Mouse (Mus musculus) kidney, adult 11 months (tissue): ENCODE results near the gene Spindoc.
A peak's percentile ranks its signal among the peaks of the same experiment; 100 is the strongest.

Source experiments
- DNase-seq: peaks from one replicate; pipeline ENCODE4 v3.0.0; 2022

Gene Spindoc

GRCm38 (mm10) chr19:7382903-7383865 lies at the start of gene Spindoc:
Gene Spindoc, minus strand, starts transcription at chr19:7382994.
- DNase-seq, result peak; percentile 96

- DNase-seq, result no peak
Measured at GRCm38 (mm10) chr19:7425398-7425775, 42.6 kb upstream of the Spindoc start.

GRCm38 (mm10) chr19:7424590-7425397 lies 42.0 kb upstream of the Spindoc start:
- no peak for DNase-seq

DNA sequence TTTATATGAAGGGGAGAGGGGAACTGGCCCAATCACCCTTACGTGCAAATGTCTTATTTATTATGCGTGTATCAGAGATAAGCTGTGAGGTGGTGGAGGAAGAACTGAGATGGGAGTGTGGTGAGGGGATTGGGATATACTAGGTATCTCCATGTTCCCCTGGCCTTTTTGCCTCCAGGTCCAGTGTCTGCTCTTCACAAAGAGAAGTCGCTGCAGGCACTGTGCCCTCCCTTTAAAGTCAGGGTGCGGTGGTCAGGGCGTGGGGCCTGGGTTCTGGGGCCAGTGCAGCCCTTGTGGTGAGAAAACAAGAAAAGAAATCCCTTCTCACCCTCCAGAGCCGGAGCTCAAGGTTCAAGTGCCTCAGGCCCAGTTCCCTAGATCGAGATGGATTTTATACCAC lies 41.3 kb upstream of the Spindoc start:
- no peak for DNase-seq

GRCm38 (mm10) chr19:7423656-7424030 lies 40.8 kb upstream of the Spindoc start:
- DNase-seq, result no peak

- peak; percentile 92 for DNase-seq
Measured at GRCm38 (mm10) chr19:7423028-7423655, 40.3 kb upstream of the Spindoc start.

- DNase-seq, result no peak
Measured at GRCm38 (mm10) chr19:7422656-7423027, 39.8 kb upstream of the Spindoc start.

DNA sequence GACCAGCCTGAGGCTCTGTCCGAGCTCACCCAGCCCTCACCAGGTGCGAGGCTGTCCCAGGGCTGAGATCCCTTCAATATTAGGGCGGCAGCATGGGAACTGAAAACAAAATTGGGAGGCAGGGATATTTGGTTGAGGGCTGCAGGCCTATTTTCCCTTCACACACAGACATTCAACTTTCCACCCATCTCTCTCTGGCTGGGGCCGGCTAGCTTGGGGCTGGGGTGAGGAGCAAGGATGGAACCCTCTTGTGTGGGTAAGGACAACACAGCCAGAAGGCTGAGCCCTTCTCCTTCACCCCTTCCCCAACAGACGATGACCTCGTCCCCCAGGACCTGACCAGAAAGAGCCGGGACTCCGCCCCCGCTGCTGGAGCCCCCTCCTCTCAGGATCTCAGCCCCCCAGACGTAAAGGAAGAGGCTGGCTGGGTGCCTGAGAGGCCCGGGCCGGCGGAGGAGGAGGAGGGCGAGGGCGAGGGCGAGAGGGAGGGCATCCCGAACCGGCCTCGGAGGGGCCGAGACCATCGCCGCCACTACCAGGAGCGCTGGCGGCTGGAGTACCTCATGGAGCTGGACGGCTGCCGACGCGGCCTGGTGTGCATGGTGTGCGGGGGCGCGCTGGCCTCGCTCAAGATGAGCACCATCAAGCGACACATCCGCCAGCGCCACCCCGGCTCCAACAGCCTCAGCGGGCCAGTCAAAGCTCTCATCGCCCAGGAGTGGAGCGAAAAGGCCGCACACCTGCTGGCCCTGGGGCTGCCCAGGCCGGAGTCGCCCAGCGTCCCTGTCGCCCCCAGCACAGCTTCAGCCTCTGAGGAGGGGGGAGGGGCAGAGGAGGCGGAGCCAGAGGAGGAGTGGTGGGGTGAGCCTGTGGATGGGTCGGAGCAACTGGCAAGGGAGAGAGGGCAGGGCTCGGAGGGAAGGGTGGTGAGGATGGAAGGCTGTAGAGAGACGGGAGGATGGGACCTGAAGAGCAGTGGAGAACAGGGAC lies 39.1 kb upstream of the Spindoc start:
- no peak for DNase-seq

GRCm38 (mm10) chr19:7420841-7421601 lies 38.2 kb upstream of the Spindoc start:
- DNase-seq, result no peak

DNA sequence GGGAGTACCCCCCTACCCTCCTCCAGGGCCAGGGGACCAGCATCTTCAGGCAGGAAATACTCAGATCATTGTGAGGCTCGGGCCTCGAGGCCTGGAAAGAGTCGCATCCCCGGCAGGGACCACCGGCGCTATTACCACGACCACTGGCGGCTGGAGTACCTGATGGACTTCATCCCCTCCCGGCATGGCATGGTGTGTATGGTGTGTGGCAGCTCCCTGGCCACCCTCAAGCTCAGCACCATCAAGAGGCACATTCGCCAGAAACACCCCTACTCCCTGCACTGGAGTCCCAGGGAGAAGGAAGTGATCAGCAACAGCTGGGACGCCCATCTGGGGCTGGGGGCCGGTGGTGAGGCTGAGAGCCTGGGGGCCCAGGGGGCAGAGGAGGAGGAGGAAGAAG lies 37.3 kb upstream of the Spindoc start:
- no peak for DNase-seq

DNA sequence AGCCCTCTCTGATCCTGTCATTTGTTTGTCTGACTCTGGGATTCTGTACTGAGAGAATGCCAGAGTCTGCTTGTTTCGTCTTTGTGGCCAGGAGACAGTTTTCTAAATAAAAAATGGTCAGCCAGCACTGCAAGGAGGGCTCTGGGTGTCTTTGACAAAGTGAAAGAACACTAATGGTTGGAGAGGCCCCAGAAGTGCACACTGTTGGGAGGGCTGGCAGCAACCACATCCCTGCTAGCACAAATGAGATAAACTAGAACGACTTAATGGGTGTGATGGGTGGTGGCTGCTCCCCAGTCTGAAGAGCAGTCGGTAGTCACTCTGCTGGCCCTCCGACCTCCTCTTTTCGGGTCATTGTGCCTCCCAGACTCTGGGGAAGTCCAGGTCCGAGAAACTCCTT lies 36.3 kb upstream of the Spindoc start:
- DNase-seq, result no peak

DNA sequence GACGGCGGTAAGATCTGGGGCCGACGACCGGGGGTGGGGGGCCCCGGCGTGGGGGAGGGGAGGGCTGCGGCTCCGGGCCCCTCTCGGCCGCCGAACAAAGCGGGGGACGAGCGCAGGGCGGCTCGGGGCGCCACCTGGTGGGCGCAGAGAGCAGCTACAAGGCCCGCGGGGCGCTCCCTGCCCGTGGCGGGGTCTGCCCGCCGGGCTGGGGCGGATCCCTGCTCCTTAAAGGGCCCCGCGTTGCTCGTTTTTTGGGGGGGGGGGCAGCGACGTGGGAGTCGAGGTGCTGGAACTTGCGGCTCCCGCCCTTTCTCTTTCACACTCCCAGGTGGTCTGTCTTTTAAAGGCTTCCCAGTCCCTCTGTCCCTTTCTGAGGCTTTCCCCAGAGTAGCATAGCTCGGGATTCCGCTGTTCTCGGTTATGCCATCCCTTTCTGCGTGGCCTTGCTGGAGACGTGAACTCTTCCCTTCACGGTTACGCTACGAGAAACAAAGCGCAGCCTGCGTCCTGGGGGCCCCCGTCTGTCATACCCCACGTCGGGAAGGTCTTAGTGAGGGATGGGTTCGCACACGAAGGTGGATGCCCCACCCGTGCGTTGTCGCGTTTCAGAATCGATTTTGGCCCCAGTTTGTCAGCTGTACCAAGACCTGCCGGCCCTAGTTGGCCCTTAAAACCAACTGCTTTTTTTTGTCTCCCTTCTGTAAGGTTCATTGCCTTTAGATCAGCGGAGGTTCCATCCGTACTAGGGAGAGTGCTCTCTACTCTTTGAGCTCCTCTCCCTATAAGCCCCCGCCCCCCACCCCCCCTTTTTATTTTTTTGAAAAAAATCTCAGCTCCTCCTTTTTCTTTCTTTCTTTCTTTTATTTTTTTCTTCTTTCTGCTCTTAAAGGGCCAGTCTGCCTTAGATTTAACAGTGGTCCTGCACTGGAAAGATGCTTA lies 35.4 kb upstream of the Spindoc start:
- DNase-seq, result no peak

DNA sequence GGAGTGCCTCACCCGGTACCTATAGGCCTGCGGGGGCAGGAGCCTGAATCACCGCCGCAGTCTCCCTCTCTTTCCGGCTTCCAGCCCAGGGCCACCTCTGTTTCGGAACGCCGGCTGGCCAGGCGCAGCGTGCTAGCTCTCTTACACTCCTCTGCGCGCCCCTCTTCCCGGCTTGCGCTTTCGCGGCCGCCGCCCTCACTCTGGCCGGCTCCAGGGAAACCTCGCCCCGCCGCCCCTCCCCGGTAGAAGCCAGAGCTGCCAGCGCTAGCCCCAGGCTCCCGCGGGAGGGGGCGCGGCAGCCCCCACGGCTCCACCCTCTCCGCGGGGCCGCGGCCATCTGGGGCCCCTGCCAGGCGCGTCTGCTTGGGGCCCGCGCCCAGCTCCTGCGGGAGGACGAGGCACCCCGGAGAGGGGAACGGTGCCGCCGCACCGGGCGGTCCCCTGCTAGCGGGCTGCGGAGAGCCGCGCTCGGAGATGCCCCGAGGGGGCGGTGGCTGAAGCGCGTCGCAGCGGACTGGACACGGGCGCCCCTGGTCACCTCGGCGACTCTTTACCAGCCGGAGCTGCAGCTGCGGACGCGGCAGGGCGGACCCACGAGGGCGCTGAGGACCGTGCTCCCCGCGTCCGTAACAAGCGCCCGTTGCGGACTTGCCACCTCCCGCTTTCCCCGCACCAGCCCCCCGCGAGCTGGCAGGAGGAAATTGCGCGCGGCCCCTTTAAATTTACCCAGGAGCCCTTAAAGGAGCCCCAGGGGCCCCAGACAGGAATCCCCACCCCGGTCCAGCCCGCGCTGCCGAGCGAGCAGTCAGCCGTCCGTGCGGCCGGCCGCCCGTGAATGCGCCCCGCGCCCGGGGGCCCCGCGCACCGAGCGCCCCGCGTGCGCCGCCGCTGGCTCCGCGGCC lies 34.3 kb upstream of the Spindoc start, which contains the start of gene 2700081O15Rik:
Gene 2700081O15Rik (plus strand): TSS at position 792 of the 902 bp plus-strand sequence.
- peak; percentile 52 for DNase-seq

DNA sequence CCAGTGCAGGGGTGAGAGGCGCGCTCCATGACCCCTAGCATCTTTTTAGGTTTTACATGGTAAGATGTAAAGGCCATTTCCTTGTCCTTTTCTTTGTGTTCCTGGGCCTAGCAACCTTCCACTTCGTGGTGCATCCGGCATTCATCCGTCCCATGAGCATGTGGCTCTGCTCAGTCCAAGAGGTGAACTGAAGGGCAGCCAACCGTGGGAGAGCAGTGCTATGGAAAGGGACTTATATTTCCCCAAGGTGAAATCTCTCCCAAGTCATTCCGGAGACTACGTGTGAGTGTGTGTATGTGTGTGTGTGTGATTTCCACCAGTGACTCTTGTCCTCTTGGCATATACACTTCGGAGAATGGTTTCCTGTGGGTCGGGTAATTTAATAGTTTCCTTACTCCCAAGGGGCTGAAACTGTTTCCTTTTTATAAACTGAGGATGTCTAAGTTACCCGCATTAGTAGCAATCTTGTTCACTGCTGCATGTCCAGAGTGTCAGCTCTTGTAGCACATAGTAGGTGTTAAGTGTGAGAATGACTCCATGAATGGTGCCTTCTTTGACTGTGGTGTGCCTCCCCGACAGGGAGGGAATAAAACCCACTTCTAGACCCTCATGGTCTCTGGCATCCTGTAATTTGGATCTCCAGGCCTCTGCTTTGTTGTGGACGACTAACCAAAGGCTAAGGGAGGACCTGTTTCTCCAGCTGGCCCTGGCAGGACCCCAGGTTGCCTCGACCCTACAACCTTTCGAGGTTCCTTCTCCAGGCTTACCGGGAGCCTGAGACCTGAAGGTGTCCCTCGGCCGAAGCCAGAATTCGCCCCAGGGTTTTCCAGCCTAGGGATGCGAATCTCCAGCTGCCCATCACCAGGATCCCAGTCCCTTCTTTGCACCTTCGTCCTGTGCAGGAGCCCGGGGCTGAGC lies 33.4 kb upstream of the Spindoc start:
- no peak for DNase-seq

GRCm38 (mm10) chr19:7412361-7412760 lies 29.6 kb upstream of the Spindoc start:
- DNase-seq, result no peak

GRCm38 (mm10) chr19:7404623-7405229 lies 21.9 kb upstream of the Spindoc start:
- no peak for DNase-seq

DNA sequence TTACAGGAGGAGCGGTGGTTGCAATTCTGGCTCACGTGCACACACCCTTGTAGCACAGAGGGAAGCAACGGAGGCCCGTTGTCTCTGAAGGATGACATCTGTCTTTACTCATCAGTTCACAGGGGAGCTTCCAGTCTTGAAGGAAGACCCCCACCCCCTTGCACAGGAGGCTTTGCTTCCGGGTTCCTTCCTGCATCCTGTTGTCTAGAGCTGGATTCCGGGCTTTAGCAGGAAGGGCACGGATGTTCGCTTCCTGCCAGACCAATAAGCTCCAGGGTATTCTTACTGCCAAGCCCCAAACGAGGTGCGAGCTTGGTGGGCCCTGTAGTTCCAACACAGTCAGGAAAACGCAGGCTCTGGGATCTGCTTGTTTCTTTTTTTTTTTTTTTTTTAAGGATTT lies 17.8 kb upstream of the Spindoc start:
- DNase-seq, result peak; percentile 60
